Mouse (Mus musculus): ENCODE measurements at regions not wholly inside any gene's neighbourhood (a gene's known extent, or its start where the extent isn't known, plus 50 kb on each side); places are given as distances from the start of the nearest gene placed in this dataset.

DNA sequence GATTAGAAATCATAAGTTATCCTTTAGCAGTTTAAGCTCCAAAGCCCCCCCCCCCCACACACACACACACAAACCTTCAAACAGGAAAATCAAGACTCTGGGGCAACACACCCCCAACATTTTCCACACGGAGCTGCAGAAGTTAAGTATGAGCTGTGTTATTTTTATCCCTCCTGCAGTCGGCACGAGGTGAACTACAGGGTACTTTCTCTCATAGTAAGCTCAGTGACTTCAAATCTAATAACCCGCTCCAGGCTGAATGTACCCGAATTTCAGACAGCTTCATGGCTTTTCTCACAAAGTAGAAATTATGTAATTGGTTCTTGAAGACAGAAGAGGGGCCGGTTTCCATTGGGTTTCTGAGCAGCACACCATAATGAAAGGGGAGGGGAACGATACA lies 591.2 kb upstream of the Tmem132c start:
- TF ChIP-seq CTCF (IDR thresholded peaks at IDR 0.05; ENCODE audit: low read depth, low read length) (no peak), POLR2A (IDR thresholded peaks at IDR 0.05; ENCODE audit: insufficient read depth, low read length) (no peak), EP300 (IDR thresholded peaks at IDR 0.05; ENCODE audit: insufficient read depth, low read depth, low read length) (no peak)

Data from ES-Bruce4 (cell line).